20 mouse cellular contexts compared by ENCODE assay signal in genomic region chr1:132193806-132194205, GRCm38 (mm10). TPM values are rescaled to one million over a fixed set of nuclear protein-coding genes. Genes with fewer than 3 reads are reported as not detected.
DNase-seq lines count a peak whose midpoint lies in the region; ATAC-seq lines count a peak whose summit lies in the region.
"Had no signal": no experiment of that assay in that cellular context is flagged by ENCODE, and none has a peak within 500 bp of the region (broad histone marks: within the 10 kb centered on the region; RNA-seq: fewer than 3 reads in every experiment).

No protein-coding gene starts in this region.

- peak overlapping the region; percentile 77 for H3K27ac ChIP-seq in lung, embryonic 16.5 days (ENCODE audit: low read length)
- H3K27ac ChIP-seq in hindbrain, embryonic 10.5 days, result peak overlapping the region; percentile 100
- peak overlapping the region; percentile 100 for H3K27ac ChIP-seq in midbrain, embryonic 12.5 days (replicated peaks)
- H3K27ac ChIP-seq: liver, embryonic 12.5 days; macrophage had no signal

- WGBS in lung, embryonic 16.5 days, result 57% methylated on average over 3 of the region's 3 CpGs
- 67% methylated on average over 3 of the region's 3 CpGs for WGBS in hindbrain, embryonic 10.5 days
- 76% methylated on average over 3 of the region's 3 CpGs for WGBS in midbrain, embryonic 12.5 days

- DNase-seq in lung, adult 18-20 months, result no peak
- DNase-seq in hindbrain, embryonic 10.5 days (ENCODE audit: low spot score), result no peak
- DNase-seq in kidney, postnatal 4 days, result no peak
- DNase-seq in left cerebral cortex, postnatal 14 days (ENCODE audit: low spot score in 2 of 2), result no peak
- DNase-seq in ovary, postnatal 14 days (ENCODE audit: low spot score), result no peak
- DNase-seq: B cell, adult 2 months; cerebellum, postnatal 25 days; heart, adult 11 months; heart, postnatal 10 days; kidney, adult 11 months; right cerebral cortex, adult 18-20 months; thymus, adult 18-20 months had no signal

- intact Hi-C loops in left cerebral cortex, postnatal 14 days (cut with DNase I), result loop anchor here (5.0 kb wide), 1 partner anchor 37 kb away; no protein-coding TSS in a partner anchor

- peaks cover 26% of the 10 kb centered on the region for H3K4me1 ChIP-seq in lung, embryonic 16.5 days (replicated peaks; ENCODE audit: control insufficient read depth, insufficient read depth, low read length)
- peaks cover 97% of the 10 kb centered on the region for H3K4me1 ChIP-seq in hindbrain, embryonic 10.5 days (replicated peaks)
- peaks cover 81% of the 10 kb centered on the region for H3K4me1 ChIP-seq in midbrain, embryonic 12.5 days

- no peak overlapping the region for H3K4me2 ChIP-seq in lung, embryonic 16.5 days (ENCODE audit: low read depth, low read length)
- H3K4me2 ChIP-seq in midbrain, embryonic 12.5 days (replicated peaks), result peak overlapping the region; percentile 81
- H3K4me2 ChIP-seq: liver, embryonic 12.5 days had no signal

- H3K27me3 ChIP-seq in lung, embryonic 16.5 days (ENCODE audit: control insufficient read depth, insufficient read depth, low read depth, low read length), result peaks cover 40% of the 10 kb centered on the region
- peaks cover 71% of the 10 kb centered on the region for H3K27me3 ChIP-seq in hindbrain, embryonic 10.5 days (ENCODE audit: insufficient read depth, poor library complexity, severe bottlenecking)
- H3K27me3 ChIP-seq in midbrain, embryonic 12.5 days, result peaks cover 1% of the 10 kb centered on the region; the same call in 1 of the 2 replicates

- ATAC-seq in lung, embryonic 16.5 days (ENCODE audit: low read depth), result no peak
- no peak for ATAC-seq in midbrain, embryonic 12.5 days (ENCODE audit: low FRiP score, low read depth)
- ATAC-seq in CD4-positive, CD25-positive, alpha-beta regulatory T cell, adult 4 months, result no peak
- ATAC-seq: liver, embryonic 12.5 days had no signal

- no peak overlapping the region for H3K9ac ChIP-seq in lung, embryonic 16.5 days (ENCODE audit: low read length)
- H3K9ac ChIP-seq in midbrain, embryonic 12.5 days (replicated peaks), result peak overlapping the region; percentile 100; the same call in 1 of the 2 replicates
- H3K9ac ChIP-seq: liver, embryonic 12.5 days had no signal

- no peaks in the 10 kb centered on the region for H3K9me3 ChIP-seq in lung, embryonic 16.5 days (ENCODE audit: control insufficient read depth, low read length)
- no peaks in the 10 kb centered on the region for H3K9me3 ChIP-seq in hindbrain, embryonic 10.5 days
- H3K9me3 ChIP-seq in midbrain, embryonic 12.5 days, result no peaks in the 10 kb centered on the region
- H3K9me3 ChIP-seq: liver, embryonic 12.5 days had no signal

- no peaks in the 10 kb centered on the region for H3K36me3 ChIP-seq in lung, embryonic 16.5 days (ENCODE audit: control insufficient read depth, insufficient read depth, low read length)
- peaks cover 11% of the 10 kb centered on the region for H3K36me3 ChIP-seq in hindbrain, embryonic 10.5 days
- H3K36me3 ChIP-seq in midbrain, embryonic 12.5 days, result peaks cover 5% of the 10 kb centered on the region; the same call in 1 of the 2 replicates
- H3K36me3 ChIP-seq: liver, embryonic 12.5 days had no signal

- no peak overlapping the region for H3K4me3 ChIP-seq in lung, embryonic 16.5 days (ENCODE audit: low read length)
- H3K4me3 ChIP-seq in hindbrain, embryonic 10.5 days, result peak overlapping the region; percentile 91; the same call in 1 of the 2 replicates
- H3K4me3 ChIP-seq in midbrain, embryonic 12.5 days, result peak overlapping the region; percentile 96
- H3K4me3 ChIP-seq: liver, embryonic 12.5 days had no signal

RNA-seq across cellular contexts. Expression of gene AC124108.1, which starts 2.5 kb away (rescaled TPM):
- polyA plus RNA-seq in lung, embryonic 16.5 days (2015; fragmentation: Nextera tagmentation; extraction: Ambion mirVana), result 0.50 and 0.63 TPM in 2 replicates
- polyA plus RNA-seq in hindbrain, embryonic 10.5 days (2016; fragmentation: Nextera tagmentation; extraction: Ambion mirVana), result 1.6 and 2.8 TPM in 2 replicates
- polyA plus RNA-seq in midbrain, embryonic 12.5 days (2016; fragmentation: Nextera tagmentation; extraction: Ambion mirVana), result 6.1 and 7.9 TPM in 2 replicates
- 1 to 10 TPM; 3.7 to 3.9 TPM for total RNA-seq in left cerebral cortex, postnatal 14 days (2021)
- polyA plus RNA-seq in CD4-positive, CD25-positive, alpha-beta regulatory T cell, adult 4 months (2017; shearing (Covaris generic)), result not detected
- total RNA-seq: heart, postnatal 10 days had no signal
- polyA plus RNA-seq: large intestine, adult 2 months; liver, embryonic 12.5 days; macrophage had no signal

RNA-seq across cellular contexts. Expression of gene Lemd1, which starts 2.6 kb away (rescaled TPM):
- 1.2 and 1.8 TPM in 2 replicates for polyA plus RNA-seq in lung, embryonic 16.5 days (2015; fragmentation: Nextera tagmentation; extraction: Ambion mirVana)
- 2.6 and 7.7 TPM in 2 replicates for polyA plus RNA-seq in hindbrain, embryonic 10.5 days (2016; fragmentation: Nextera tagmentation; extraction: Ambion mirVana)
- 13.4 and 15.6 TPM in 2 replicates for polyA plus RNA-seq in midbrain, embryonic 12.5 days (2016; fragmentation: Nextera tagmentation; extraction: Ambion mirVana)
- total RNA-seq in left cerebral cortex, postnatal 14 days (2021), result 1 to 10 TPM; 4.1 to 4.6 TPM
- not detected for polyA plus RNA-seq in CD4-positive, CD25-positive, alpha-beta regulatory T cell, adult 4 months (2017; shearing (Covaris generic))
- total RNA-seq: heart, postnatal 10 days had no signal
- polyA plus RNA-seq: liver, embryonic 12.5 days; macrophage had no signal

RNA-seq across cellular contexts. Expression of gene Gm10188, which starts 35.8 kb away (rescaled TPM):
- polyA plus RNA-seq in lung, embryonic 16.5 days (2015; fragmentation: Nextera tagmentation; extraction: Ambion mirVana), result 0.63 TPM in 1 of 2 replicates, not detected in the other
- 0.24 and 0.31 TPM in 2 replicates for polyA plus RNA-seq in hindbrain, embryonic 10.5 days (2016; fragmentation: Nextera tagmentation; extraction: Ambion mirVana)
- polyA plus RNA-seq in midbrain, embryonic 12.5 days (2016; fragmentation: Nextera tagmentation; extraction: Ambion mirVana), result 0.96 TPM in 1 of 2 replicates, not detected in the other
- not detected for total RNA-seq in left cerebral cortex, postnatal 14 days (2021)
- not detected for polyA plus RNA-seq in CD4-positive, CD25-positive, alpha-beta regulatory T cell, adult 4 months (2017; shearing (Covaris generic))
- total RNA-seq: heart, postnatal 10 days; left cerebral cortex, postnatal 10 days had no signal
- polyA plus RNA-seq: brain, embryonic 14.5 days; large intestine, adult 2 months; liver, embryonic 12.5 days; macrophage had no signal

RNA-seq across cellular contexts. Expression of gene Cdk18, which starts 54.3 kb away (rescaled TPM):
- 8.7 and 9.0 TPM in 2 replicates for polyA plus RNA-seq in lung, embryonic 16.5 days (2015; fragmentation: Nextera tagmentation; extraction: Ambion mirVana)
- polyA plus RNA-seq in hindbrain, embryonic 10.5 days (2016; fragmentation: Nextera tagmentation; extraction: Ambion mirVana), result 2.1 and 2.2 TPM in 2 replicates
- 0.56 and 1.6 TPM in 2 replicates for polyA plus RNA-seq in midbrain, embryonic 12.5 days (2016; fragmentation: Nextera tagmentation; extraction: Ambion mirVana)
- 10 to 100 TPM; 17.0 to 28.3 TPM for total RNA-seq in left cerebral cortex, postnatal 14 days (2021)
- not detected for polyA plus RNA-seq in CD4-positive, CD25-positive, alpha-beta regulatory T cell, adult 4 months (2017; shearing (Covaris generic))
